Mouse (Mus musculus): Measurements from ENCODE around the gene Lsamp. TPM values are rescaled to one million over a fixed set of nuclear protein-coding genes. Genes with fewer than 3 reads are reported as not detected.

Lsamp gene
- polyA plus RNA-seq, 1 experiment from 2014 or later: 1.1 TPM

GRCm38 (mm10) chr16:41557104-41557503, 1572.9 kb downstream of the Lsamp start:
- no peaks in the 10 kb centered on the region for H3K4me1 ChIP-seq (replicated peaks)
- H3K4me2 ChIP-seq: no peak overlapping the region
- no peak overlapping the region for H3K4me3 ChIP-seq
- ATAC-seq (ENCODE audit: insufficient number of reproducible peaks, low FRiP score): no peak
- H3K9me3 ChIP-seq (replicated peaks): no peaks in the 10 kb centered on the region
- H3K36me3 ChIP-seq: no peaks in the 10 kb centered on the region
- no peak overlapping the region for H3K9ac ChIP-seq
- H3K27me3 ChIP-seq (replicated peaks): no peaks in the 10 kb centered on the region
- H3K27ac ChIP-seq (ENCODE audit: poor library complexity, severe bottlenecking): no peak overlapping the region

GRCm38 (mm10) chr16:41565233-41565632, 1581.1 kb downstream of the Lsamp start:
- H3K27me3 ChIP-seq (replicated peaks): no peaks in the 10 kb centered on the region
- no peaks in the 10 kb centered on the region for H3K4me1 ChIP-seq (replicated peaks)
- no peaks in the 10 kb centered on the region for H3K36me3 ChIP-seq
- no peak overlapping the region for H3K4me3 ChIP-seq
- H3K9me3 ChIP-seq (replicated peaks): no peaks in the 10 kb centered on the region
- ATAC-seq (ENCODE audit: insufficient number of reproducible peaks, low FRiP score): no peak
- H3K9ac ChIP-seq: no peak overlapping the region
- no peak overlapping the region for H3K27ac ChIP-seq (ENCODE audit: poor library complexity, severe bottlenecking)
- no peak overlapping the region for H3K4me2 ChIP-seq
- WGBS: 65% methylated on average over 2 of the region's 2 CpGs

GRCm38 (mm10) chr16:41588675-41589301, 1604.6 kb downstream of the Lsamp start:
- Histone ChIP-seq H3K4me1 (replicated peaks) (no peaks in the 10 kb centered on the region), H3K27me3 (replicated peaks) (no peaks in the 10 kb centered on the region), H3K27ac (ENCODE audit: poor library complexity, severe bottlenecking) (no peak overlapping the region), H3K4me3 (no peak overlapping the region), H3K9me3 (replicated peaks) (no peaks in the 10 kb centered on the region), H3K9ac (no peak overlapping the region), H3K36me3 (no peaks in the 10 kb centered on the region), H3K4me2 (no peak overlapping the region)
- 68% methylated on average over 5 of the region's 5 CpGs for WGBS
- ATAC-seq (ENCODE audit: insufficient number of reproducible peaks, low FRiP score): no peak

GRCm38 (mm10) chr16:41612229-41612628, 1628.1 kb downstream of the Lsamp start:
- Histone ChIP-seq H3K36me3 (no peaks in the 10 kb centered on the region), H3K27ac (ENCODE audit: poor library complexity, severe bottlenecking) (no peak overlapping the region), H3K4me2 (no peak overlapping the region), H3K9ac (no peak overlapping the region), H3K4me3 (no peak overlapping the region), H3K9me3 (replicated peaks) (no peaks in the 10 kb centered on the region), H3K4me1 (replicated peaks) (no peaks in the 10 kb centered on the region), H3K27me3 (replicated peaks) (no peaks in the 10 kb centered on the region)
- WGBS: 57% methylated on average over 1 of the region's 1 CpGs
- ATAC-seq (ENCODE audit: insufficient number of reproducible peaks, low FRiP score): no peak

- no peak overlapping the region for H3K9ac ChIP-seq
- H3K4me2 ChIP-seq: no peak overlapping the region
- WGBS: 83% methylated on average over 1 of the region's 1 CpGs
- H3K4me1 ChIP-seq (replicated peaks): no peaks in the 10 kb centered on the region
- ATAC-seq (ENCODE audit: insufficient number of reproducible peaks, low FRiP score): no peak
- no peaks in the 10 kb centered on the region for H3K36me3 ChIP-seq
- H3K27ac ChIP-seq (ENCODE audit: poor library complexity, severe bottlenecking): no peak overlapping the region
- no peak overlapping the region for H3K4me3 ChIP-seq
- H3K9me3 ChIP-seq (replicated peaks): no peaks in the 10 kb centered on the region
- no peaks in the 10 kb centered on the region for H3K27me3 ChIP-seq (replicated peaks)
Observed at GRCm38 (mm10) chr16:41623871-41624270, 1639.7 kb downstream of the Lsamp start.

- ATAC-seq (ENCODE audit: insufficient number of reproducible peaks, low FRiP score): no peak
- no peaks in the 10 kb centered on the region for H3K4me1 ChIP-seq (replicated peaks)
- no peaks in the 10 kb centered on the region for H3K36me3 ChIP-seq
- WGBS: 54% methylated on average over 2 of the region's 2 CpGs
- no peak overlapping the region for H3K27ac ChIP-seq (ENCODE audit: poor library complexity, severe bottlenecking)
- no peak overlapping the region for H3K9ac ChIP-seq
- H3K4me2 ChIP-seq: no peak overlapping the region
- no peaks in the 10 kb centered on the region for H3K9me3 ChIP-seq (replicated peaks)
- no peak overlapping the region for H3K4me3 ChIP-seq
- H3K27me3 ChIP-seq (replicated peaks): no peaks in the 10 kb centered on the region
Observed at GRCm38 (mm10) chr16:41633898-41634297, 1649.7 kb downstream of the Lsamp start.

- Histone ChIP-seq H3K27me3 (replicated peaks) (no peaks in the 10 kb centered on the region), H3K27ac (ENCODE audit: poor library complexity, severe bottlenecking) (no peak overlapping the region), H3K4me3 (no peak overlapping the region), H3K36me3 (no peaks in the 10 kb centered on the region), H3K4me2 (no peak overlapping the region), H3K9ac (no peak overlapping the region), H3K4me1 (replicated peaks) (no peaks in the 10 kb centered on the region), H3K9me3 (replicated peaks) (no peaks in the 10 kb centered on the region)
- WGBS: 26% methylated on average over 2 of the region's 2 CpGs
- no peak for ATAC-seq (ENCODE audit: insufficient number of reproducible peaks, low FRiP score)
Observed at GRCm38 (mm10) chr16:41640876-41641275, 1656.7 kb downstream of the Lsamp start.

GRCm38 (mm10) chr16:41653261-41653660, 1669.1 kb downstream of the Lsamp start:
- no peak for ATAC-seq (ENCODE audit: insufficient number of reproducible peaks, low FRiP score)
- Histone ChIP-seq H3K4me3 (no peak overlapping the region), H3K36me3 (no peaks in the 10 kb centered on the region), H3K27ac (ENCODE audit: poor library complexity, severe bottlenecking) (no peak overlapping the region), H3K4me1 (replicated peaks) (no peaks in the 10 kb centered on the region), H3K9me3 (replicated peaks) (no peaks in the 10 kb centered on the region), H3K9ac (no peak overlapping the region), H3K4me2 (no peak overlapping the region), H3K27me3 (replicated peaks) (no peaks in the 10 kb centered on the region)
- WGBS: 82% methylated on average over 2 of the region's 2 CpGs

- Histone ChIP-seq H3K27ac (ENCODE audit: poor library complexity, severe bottlenecking) (no peak overlapping the region), H3K9me3 (replicated peaks) (no peaks in the 10 kb centered on the region), H3K9ac (no peak overlapping the region), H3K27me3 (replicated peaks) (no peaks in the 10 kb centered on the region), H3K4me2 (no peak overlapping the region), H3K4me1 (replicated peaks) (no peaks in the 10 kb centered on the region), H3K36me3 (no peaks in the 10 kb centered on the region), H3K4me3 (no peak overlapping the region)
- WGBS: 67% methylated on average over 2 of the region's 2 CpGs
- ATAC-seq (ENCODE audit: insufficient number of reproducible peaks, low FRiP score): no peak
Observed at GRCm38 (mm10) chr16:41674316-41675038, 1690.3 kb downstream of the Lsamp start.

GRCm38 (mm10) chr16:41675774-41676173, 1691.6 kb downstream of the Lsamp start:
- no peak overlapping the region for H3K27ac ChIP-seq (ENCODE audit: poor library complexity, severe bottlenecking)
- 74% methylated on average over 3 of the region's 3 CpGs for WGBS
- no peaks in the 10 kb centered on the region for H3K9me3 ChIP-seq (replicated peaks)
- no peak for ATAC-seq (ENCODE audit: insufficient number of reproducible peaks, low FRiP score)
- no peak overlapping the region for H3K4me3 ChIP-seq
- H3K4me2 ChIP-seq: no peak overlapping the region
- H3K27me3 ChIP-seq (replicated peaks): no peaks in the 10 kb centered on the region
- no peaks in the 10 kb centered on the region for H3K36me3 ChIP-seq
- H3K9ac ChIP-seq: no peak overlapping the region
- no peaks in the 10 kb centered on the region for H3K4me1 ChIP-seq (replicated peaks)

GRCm38 (mm10) chr16:41692435-41692834, 1708.3 kb downstream of the Lsamp start:
- no peak for ATAC-seq (ENCODE audit: insufficient number of reproducible peaks, low FRiP score)
- Histone ChIP-seq H3K4me3 (no peak overlapping the region), H3K9me3 (replicated peaks) (no peaks in the 10 kb centered on the region), H3K4me2 (no peak overlapping the region), H3K9ac (no peak overlapping the region), H3K4me1 (replicated peaks) (0 out of 2 replicates have a peak, but pooled peaks cover 3% of the 10 kb centered on the region), H3K27me3 (replicated peaks) (no peaks in the 10 kb centered on the region), H3K36me3 (no peaks in the 10 kb centered on the region), H3K27ac (ENCODE audit: poor library complexity, severe bottlenecking) (no peak overlapping the region)

Data from heart, embryonic 12.5 days (tissue).